Mouse (Mus musculus) inflammation-experienced regulatory T-cells, adult 6 months (primary cell): Measurements from ENCODE around the gene Fbxl18. TPM values are rescaled to one million over a fixed set of nuclear protein-coding genes. Genes with fewer than 3 reads are reported as not detected.

Experiments used
- ATAC-seq: one replicate; pipeline ENCODE4 v1.8.0; 2017
- polyA plus RNA-seq, 3 experiments: library from polyadenylated mRNA; unstranded; fragments of 100-300 nt; shearing (Covaris generic); gene quantifications; one replicate each; pipeline ENCODE4 v1.2.1; 2017

The Fbxl18 gene
- polyA plus RNA-seq, 3 experiments from 2014 or later: 4.6 to 5.8 (median 5.5) TPM

- ATAC-seq: no peak
Measured at GRCm38 (mm10) chr5:142822286-142823095, 72.7 kb downstream of the Fbxl18 start.

GRCm38 (mm10) chr5:142821974-142822285, 73.3 kb downstream of the Fbxl18 start:
- no peak for ATAC-seq

DNA sequence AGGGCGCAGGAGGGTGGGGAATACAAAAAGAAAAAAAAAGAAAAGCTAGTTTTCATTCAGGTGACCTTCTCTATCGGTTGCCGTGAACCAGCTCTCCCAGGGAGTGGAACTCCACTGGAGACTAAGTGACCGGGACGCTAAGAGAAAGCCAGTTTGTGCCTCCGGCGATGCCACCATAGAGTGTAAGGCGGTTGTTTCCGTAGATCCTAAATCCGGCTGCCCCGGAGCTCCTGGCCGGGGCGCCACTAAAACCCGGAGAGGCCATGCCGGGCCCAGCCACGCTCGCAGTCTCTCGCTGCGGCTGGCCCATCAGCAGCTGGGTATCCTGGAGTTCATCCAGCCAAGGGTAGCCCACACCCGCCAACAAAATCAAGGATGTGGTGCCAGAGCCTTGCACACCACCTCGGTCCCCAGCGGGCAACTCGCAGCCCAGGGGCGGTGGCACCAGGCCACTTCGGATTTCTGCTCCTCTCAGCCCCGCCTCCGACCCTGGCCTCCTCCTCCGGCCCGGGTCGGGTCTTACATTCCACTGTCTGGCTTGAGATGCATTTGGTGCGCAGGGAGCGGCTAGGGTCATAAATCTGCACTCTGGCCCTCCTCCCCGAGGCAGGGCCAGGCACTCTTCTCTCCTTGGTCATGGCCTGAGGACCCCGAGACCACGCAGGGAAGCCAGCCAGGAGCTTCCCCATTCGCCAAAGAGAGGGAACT, 73.8 kb downstream of the Fbxl18 start:
- ATAC-seq: no peak

DNA sequence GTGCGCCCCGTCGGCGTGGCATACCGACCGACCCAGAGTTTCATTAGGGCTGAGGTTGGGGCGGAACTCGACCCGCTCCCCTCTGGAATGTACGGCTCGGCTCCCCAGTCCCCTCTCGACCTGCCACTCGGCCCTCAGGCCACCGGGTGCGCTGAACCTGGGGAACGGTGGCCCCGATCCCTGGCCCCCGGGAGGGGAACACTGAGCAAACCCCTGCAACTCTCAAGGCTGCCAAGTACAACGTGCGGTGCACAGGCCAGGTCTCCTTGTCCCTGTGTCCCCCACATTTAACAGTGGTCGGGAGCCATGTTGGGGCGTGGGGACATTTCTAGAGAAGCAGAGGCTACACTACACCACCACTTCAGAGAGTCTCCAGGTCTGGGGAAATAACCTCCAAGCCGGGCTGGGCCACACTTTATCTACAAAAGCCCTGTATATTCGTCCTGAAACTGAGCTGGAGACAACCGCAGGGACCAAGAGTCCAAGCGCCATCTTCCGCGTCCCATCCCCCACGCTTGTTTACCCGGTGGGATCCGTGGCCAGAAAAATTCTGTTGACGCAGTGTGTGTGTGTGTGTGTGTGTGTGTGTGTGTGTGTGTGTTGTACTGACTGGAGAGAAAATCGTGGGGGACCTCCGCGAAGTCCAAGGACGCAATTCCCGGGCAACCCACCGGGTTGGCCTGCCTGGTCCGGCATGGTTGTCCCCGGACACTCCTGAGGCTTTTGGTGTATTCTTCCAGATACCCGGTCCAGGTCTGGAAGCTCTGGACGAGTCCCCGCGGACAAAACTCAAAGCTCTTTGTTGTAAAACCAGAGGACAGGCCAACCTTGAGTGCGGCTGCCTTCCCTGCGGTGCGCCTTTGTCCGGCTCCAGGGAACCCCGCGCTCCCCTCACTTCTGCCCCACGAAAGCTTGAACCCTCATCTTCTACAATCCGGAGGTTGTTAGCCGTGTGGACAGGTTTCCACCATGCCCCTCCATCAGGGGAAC, 74.7 kb downstream of the Fbxl18 start:
- no peak for ATAC-seq

GRCm38 (mm10) chr5:142819385-142820275, 75.6 kb downstream of the Fbxl18 start:
- no peak for ATAC-seq

DNA sequence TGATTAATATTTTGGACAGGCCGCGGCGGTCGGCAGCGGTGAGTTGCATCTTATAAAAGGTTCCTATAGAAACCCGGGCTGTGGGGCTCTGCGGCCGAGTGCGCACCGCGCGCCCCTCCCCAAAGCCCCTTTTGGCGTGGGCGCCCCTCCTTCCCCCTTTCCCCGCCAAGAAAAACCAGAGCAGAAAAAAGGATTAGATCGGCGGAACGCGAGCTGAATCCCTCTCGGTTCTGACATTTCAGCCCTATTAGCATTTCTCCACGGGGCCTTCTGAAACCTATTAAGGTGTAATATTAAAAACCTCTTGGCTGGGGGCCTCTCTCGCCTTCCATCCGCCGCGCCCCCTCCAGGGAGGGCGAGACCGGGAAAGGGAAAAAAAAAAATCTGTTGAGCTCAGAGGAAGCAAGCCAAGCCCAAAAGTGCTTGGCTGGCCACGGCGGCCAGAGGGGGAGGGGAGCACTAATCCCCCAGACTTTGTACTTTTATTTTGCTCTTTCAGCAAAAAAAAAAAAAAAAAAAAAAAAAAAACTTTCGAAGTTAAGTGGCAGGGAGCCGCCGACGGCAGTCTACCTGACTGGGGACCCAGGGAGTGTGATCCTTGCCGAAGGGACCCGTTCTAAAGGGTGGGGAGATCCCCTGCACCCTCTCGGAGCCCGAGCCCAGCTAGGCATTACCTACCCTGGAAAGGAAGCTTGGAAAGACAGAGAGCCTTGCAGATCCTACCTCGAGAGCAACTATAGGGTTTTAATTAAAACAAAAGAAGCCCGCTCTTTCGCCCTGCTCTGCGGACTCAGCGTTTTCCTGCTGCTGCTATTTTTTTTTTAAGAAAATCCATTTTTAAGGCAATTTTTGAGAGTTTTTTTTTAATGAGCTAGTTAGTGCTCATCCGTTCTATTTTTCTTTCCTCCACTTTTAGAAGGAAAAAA, 76.5 kb downstream of the Fbxl18 start:
- no peak for ATAC-seq

- no peak for ATAC-seq
Measured at GRCm38 (mm10) chr5:142817524-142818434, 77.4 kb downstream of the Fbxl18 start, which contains the start of gene Tnrc18. Gene Tnrc18, minus strand, starts transcription at chr5:142817662.

Other genes starting within 250 kb of the Fbxl18 start
- gene Slc29a4, start 202.9 kb downstream of the Fbxl18 start, polyA plus RNA-seq: 1 to 10 TPM in 1 of 3 experiments, under 1 TPM in 1, not detected in 1; 0.20 to 1.9 TPM
- gene Tnrc18, start 77.8 kb downstream of the Fbxl18 start, polyA plus RNA-seq: 1 to 10 TPM; 1.6 to 4.4 (median 2.9) TPM
- gene Actb, start 11.3 kb upstream of the Fbxl18 start, polyA plus RNA-seq: over 10,000 TPM; 20,020 to 68,742 (median 52,499) TPM
- gene Fscn1, start 64.9 kb upstream of the Fbxl18 start, polyA plus RNA-seq: 1 to 10 TPM in 1 of 3 experiments, not detected in 2; 1.2 TPM
- gene Rnf216, start 217.6 kb upstream of the Fbxl18 start, polyA plus RNA-seq: 10 to 100 TPM; 31.4 to 41.7 (median 32.2) TPM